Mouse (Mus musculus) left cerebral cortex, postnatal 14 days (tissue): ENCODE results near the gene Irf5. TPM values are rescaled to one million over a fixed set of nuclear protein-coding genes. Genes with fewer than 3 reads are reported as not detected.

Experiments used
- DNase-seq, 2 experiments: peaks; one replicate each; pipeline ENCODE4 v3.0.0; 2021 to 2022; ENCODE audit warnings: low spot score in 2 of 2, mixed read lengths in 1 of 2
- intact Hi-C: fragments of 180-260 bp; cut with DNase I; formaldehyde crosslinking; loops from one replicate; pipeline ENCODE4 v1.15.1; 2025
- long read RNA-seq, 2 experiments: library from polyadenylated mRNA; stranded (forward); transcript quantifications; one replicate each; pipeline ENCODE4 v2.0.0; 2021
- total RNA-seq, 2 experiments: library from RNA; stranded (reverse); gene quantifications; 2 replicates each; pipeline ENCODE4 v1.2.3; 2021

Irf5 gene
- 1 to 10 TPM; 3.6 to 4.9 TPM for total RNA-seq
- long read RNA-seq, experiment 1, transcript Irf5-201 (9 exons, 2,189 nt), result major isoform, 6 of 8 reads
- long read RNA-seq, experiment 1, partial matches to known transcripts, result 0 of 8 reads
- long read RNA-seq, experiment 1, other reads (novel, unspliced or antisense), result 2 of 8 reads
- long read RNA-seq, experiment 2, transcript Irf5-201 (9 exons, 2,189 nt), result major isoform, 5 of 6 reads
- long read RNA-seq, experiment 2, partial matches to known transcripts, result 0 of 6 reads
- long read RNA-seq, experiment 2, other reads (novel, unspliced or antisense), result 1 of 6 reads

DNA sequence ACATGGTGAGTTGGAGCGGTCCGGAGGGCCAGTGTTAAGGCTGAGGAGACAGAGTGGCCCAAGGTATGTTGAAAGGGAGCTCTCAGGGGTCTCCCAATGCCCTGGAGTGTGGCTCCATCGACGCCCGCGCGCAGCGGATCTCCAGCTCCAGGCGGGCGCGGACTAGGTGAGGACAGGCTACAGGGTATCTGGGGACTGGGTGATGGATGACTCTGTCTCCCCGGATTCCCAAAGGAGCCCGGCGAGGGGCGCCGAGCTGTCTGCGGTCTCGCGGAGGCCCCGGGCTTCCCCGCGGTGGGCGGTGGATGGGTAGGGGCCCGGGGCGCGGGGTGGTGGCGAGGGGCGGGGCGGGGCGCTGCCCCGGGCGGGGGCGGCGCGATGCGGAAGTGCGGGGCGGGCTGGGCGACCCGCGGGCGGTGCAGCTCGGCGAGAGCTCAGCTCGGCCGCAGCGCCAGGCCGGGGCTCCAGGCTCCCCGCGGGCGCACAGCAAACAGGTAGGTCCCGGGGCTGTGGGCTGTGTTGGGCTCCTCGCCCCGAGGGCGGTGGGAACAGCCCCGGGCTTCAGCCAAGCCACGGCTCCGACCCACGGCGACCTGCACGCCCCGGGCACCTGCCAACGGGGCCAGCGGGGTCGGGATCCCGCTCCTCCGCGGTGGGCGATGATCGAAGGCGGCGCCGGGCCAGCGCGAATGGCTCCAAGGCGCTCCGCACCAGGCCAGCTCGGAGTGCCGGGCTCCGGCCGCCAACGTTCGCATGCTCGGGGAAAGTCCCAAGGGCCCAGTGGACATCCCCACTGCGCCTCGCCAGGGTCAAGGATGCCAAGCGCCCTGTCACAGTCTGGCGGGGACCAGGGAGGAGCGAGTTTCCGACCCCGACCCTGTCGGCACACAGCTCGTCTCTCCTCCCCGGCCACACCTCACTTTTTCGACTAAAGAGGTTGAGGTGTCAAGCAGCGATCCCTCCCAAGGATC is at the start of gene Irf5:
Gene Irf5 (plus strand): TSS at position 345 of the 971 bp plus-strand sequence.
- no peak for DNase-seq

DNA sequence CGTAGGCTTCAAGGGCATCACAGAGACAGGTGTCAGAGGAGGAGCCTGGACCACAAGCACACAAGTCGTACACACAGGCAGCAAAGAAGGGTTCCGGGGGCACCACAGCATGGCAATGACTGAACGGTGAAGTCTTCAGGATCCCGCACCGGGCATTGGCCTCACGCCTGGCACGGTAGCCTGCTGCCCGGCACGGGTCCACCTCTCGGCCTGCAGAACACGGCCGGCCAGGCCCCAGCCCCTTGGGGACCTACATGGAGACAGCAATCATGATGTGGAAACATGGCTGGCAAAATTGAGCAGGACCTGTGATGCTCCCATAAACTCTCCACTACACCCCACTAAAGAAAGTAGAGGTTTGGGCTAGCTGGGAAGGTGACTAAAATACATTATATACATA is 43.7 kb upstream of the Irf5 start:
- intact Hi-C loops, result no loop called here
- no peak for DNase-seq

More for the DNA sequence above, at the start of gene Irf5:
- intact Hi-C loops, result no loop called here

- peak in 1 of 2 experiments; percentile 69 for DNase-seq
- intact Hi-C loops, result no loop called here
Measured at GRCm38 (mm10) chr6:29484716-29485559, 41.5 kb upstream of the Irf5 start.

GRCm38 (mm10) chr6:29485951-29486350 is 40.5 kb upstream of the Irf5 start:
- intact Hi-C loops, result no loop called here
- DNase-seq, result no peak

DNA sequence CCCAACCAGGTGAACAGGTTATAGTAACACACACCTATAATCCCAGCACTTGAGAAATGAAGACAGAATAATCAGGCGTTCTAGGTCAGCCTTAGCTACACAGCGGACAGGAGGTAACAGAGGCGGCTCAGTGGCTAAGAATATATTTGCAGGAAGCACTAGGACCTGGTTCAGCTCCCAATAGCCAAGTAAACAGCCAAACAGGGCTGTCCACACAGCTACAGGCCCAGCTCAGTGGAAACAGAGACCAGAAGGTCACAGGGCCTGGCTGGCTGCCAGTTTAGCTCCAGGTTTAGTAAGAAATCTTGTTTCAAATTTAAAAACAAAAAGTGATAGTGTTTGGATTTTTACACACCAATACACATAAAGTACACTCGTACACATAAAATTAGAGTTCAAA is 32.3 kb upstream of the Irf5 start:
- DNase-seq, result no peak
- intact Hi-C loops, result no loop called here

DNA sequence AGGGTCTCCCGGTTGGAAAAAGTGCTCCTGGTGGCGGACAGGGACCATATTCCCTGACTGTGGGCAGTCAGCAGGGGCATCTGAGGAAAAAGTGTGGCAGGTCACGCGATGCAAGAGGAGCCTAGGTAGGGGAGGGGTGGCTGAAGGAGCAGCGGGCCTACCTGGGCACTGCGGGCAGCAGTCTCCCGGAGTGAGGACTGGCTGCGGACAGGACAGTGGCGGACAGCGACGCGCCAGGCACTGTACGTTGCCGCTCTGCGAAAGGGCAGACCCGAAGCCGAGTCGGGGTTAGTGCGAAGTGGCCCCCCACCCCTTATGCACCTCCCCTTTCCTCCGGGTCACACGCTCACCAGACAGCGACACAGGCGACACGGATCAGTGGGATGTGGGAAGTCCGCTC is 30.2 kb upstream of the Irf5 start:
- DNase-seq, result no peak
- intact Hi-C loops, result no loop called here

DNA sequence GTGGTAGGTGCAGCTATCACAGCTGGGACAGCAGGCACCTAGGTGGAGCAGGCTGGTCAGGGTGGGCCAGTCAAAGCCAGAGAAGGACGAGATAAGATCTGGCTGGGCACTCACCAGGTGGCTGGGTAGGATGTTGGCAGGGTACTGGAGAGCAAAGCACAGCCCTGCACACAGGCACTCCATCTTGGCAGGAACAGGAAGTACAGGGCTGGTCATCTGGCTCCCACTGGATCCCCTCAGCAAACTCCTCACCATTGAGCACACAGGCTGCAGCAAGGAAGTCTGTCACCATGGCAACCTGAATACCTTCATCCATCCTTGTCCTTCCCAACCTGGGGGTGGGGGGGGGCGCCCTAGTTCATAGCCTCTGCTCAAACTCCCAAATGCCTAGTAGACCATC is 28.6 kb upstream of the Irf5 start:
- DNase-seq, result no peak
- intact Hi-C loops, result no loop called here

- no peak for DNase-seq
Measured at GRCm38 (mm10) chr6:29500177-29500576, 26.2 kb upstream of the Irf5 start.

GRCm38 (mm10) chr6:29500810-29501209 is 25.6 kb upstream of the Irf5 start:
- intact Hi-C loops, result no loop called here
- DNase-seq, result no peak

More at GRCm38 (mm10) chr6:29500177-29500576, 26.2 kb upstream of the Irf5 start:
- intact Hi-C loops, result no loop called here

GRCm38 (mm10) chr6:29501599-29501998 is 24.8 kb upstream of the Irf5 start:
- intact Hi-C loops, result no loop called here
- no peak for DNase-seq

DNA sequence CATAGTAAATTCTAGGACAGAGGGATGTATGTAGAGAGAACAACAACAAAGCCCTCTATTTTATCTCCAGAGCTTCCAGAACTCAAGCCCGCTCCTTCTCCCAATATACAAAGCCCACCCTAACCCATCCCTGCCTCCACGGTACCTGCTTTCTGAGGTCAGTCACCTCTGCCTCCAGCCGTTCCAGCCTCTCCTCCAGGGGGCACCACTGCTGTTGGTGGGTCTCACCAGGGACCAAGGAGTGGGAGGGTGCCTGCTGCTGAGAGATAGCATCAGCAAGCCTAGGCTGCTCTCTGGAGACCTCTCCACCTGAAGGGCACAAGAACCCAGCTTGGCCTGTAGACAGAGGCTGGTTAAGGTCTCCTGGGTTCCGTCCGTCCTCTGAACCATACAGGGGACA is 20.9 kb upstream of the Irf5 start:
- no peak for DNase-seq
- intact Hi-C loops, result no loop called here

- DNase-seq, result no peak
- intact Hi-C loops, result no loop called here
Measured at GRCm38 (mm10) chr6:29506834-29507233, 19.6 kb upstream of the Irf5 start.

DNA sequence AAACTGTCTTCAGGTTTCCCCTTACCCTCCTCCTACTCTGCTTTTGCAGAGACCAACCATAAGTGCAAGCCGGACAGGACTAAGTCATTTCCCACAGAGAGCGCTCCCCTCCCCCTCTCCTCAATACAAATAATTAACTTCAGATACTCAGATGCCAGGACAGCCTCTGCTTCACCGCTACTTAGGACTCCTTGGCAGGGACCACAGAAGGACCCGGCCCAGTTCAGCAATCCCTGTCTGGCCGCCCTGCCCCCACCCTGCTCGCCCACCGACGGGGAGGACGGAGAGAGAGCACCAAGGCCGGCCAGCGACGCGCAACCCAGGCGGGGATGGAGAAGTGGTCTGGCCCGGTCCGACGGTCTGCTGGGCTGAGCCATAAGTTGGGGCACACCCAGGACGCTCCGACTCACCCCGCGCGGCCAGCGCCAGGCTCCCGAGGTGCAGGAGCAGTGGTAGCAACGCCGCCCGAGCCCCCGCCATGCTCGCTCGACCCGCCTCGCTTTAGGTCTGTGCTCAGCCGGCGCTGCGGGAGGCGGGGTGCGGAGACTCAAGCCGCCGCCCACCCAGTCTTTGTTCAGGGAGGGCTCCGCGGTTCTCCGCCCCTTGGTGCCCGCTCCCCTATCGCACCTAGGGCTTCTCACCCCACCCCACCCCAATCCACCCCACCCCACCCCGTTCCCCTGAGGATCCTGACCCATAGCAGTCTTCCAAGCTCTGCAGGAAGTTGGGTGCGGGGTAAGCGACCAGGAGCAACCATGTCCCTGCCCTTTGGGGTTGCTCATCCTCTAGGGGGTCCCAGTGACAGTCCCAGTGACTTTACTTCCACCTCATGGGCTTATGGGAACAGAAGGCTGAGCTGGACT is 18.7 kb upstream of the Irf5 start, which contains the start of gene Kcp:
Gene Kcp (minus strand): TSS at position 506 of the 863 bp plus-strand sequence.
- DNase-seq, result no peak
- intact Hi-C loops, result no loop called here

DNA sequence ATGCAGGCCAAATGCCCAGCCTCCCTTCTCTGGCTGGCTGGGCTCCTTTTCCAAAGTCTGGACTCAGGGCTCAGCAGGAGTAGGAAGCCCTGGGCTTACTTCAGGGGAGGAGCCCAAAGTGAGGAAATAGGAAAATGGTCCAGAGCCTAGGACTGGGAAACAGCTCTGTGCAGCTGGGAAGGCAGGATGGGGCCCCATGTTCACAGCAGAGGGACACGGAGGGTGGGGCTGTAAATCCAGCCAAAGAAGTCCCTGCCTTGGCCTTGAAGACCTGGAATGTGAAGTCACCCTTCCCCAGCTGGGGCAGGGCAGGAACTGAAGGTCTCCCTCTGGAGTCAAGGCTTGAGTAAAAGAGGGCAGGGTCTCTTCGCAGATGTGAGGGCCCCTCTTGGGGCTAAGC is 17.3 kb upstream of the Irf5 start:
- no peak for DNase-seq
- intact Hi-C loops, result no loop called here

GRCm38 (mm10) chr6:29513284-29513683 is 13.1 kb upstream of the Irf5 start:
- no peak for DNase-seq
- intact Hi-C loops, result no loop called here

DNA sequence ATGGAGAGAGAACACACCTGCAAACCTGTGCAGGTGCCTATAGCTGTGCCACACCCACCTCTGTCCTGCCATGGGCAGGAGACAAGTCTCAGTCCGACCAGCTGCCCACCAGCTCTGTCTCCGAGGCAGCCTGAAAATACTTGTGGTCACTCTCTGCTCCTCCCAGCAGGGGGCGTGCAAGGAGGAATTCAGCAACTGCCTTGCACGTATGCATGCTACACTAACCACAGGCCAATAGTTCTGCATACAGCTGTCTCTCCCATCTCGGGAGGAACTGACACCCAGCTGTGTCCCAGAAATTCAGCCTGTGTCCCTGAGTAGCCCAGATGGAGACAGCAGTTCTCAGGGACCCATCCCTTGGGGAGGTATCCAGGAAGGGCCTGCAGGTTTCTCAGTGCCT is 9.3 kb upstream of the Irf5 start:
- intact Hi-C loops, result no loop called here

DNA sequence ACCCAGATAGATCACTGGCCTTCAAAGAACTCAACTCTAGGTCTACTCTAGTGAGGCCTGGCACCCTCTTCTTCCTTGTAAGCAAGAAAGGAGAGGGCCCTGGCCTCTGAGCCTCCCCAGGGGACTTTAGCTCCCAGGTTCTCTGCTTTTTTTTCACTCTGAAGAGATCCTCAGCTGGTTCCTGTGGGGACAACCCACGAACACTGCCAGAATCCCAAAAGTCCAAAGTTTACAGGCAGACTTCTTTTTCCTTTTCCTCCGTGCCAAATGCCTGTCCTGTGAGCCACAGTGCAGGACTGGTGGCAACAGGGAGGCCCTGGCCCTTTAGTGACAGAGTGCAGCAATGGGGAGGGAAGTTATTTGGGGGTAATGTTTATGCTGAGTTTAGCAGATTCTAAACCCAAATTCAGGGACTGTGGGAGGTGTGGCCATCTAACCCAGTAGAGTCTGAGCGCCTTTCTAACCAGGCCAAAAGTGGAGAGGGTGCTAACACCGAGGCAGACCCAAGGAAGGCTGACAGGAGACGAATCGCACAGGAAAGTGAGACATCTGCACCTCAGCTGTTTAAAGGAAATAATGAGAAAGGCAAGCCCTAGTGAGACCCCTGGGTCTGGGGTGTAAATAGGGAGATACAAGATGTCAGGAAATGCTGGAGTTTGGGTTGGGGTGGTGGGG is 3.7 kb upstream of the Irf5 start:
- DNase-seq, result no peak
- intact Hi-C loops, result no loop called here

More for the DNA sequence above, 9.3 kb upstream of the Irf5 start:
- peak; percentile 63 to 69 for DNase-seq
